Mouse (Mus musculus): ENCODE measurements at regions not wholly inside any gene's neighbourhood (a gene's known extent, or its start where the extent isn't known, plus 50 kb on each side); places are given as distances from the start of the nearest gene placed in this dataset.
A peak's percentile ranks its signal among the peaks of the same experiment; 100 is the strongest.

DNA sequence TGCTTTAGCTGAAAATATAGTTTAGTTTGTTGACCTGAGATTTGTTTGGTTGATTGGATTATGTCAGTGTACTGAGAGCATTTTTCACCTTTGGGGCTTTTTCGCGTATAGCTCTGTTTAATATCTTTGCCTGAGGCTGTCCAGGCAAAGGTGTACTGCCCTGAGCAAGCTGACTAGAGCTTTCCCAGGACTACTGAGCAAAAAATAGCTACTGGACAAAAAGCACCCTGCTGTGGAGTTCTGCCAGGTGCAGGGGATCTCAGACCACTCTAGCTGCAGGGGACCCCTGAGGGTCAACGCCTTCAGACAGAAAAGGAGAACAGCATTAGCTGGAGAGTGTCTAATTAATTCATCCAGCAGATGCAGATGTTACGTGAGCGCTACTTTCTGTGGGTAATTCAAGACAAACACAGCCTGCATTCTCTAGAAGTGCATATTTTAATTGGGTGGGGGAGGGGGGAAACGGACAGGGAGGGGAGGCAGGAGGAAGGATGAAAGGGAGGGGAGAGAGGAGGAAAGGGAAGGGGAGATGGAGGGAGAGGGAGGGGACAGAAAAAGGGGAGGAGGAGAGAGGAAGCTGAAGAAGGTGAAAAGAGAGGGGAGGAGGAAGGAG is 61.7 kb downstream of the Thnsl1 start:
- no peaks in the 10 kb centered on the region for H3K36me3 ChIP-seq (ENCODE audit: control insufficient read depth, insufficient read depth)
- TF ChIP-seq FOSL1 (IDR thresholded peaks at IDR 0.05; ENCODE audit: insufficient read depth, low read length, poor library complexity, severe bottlenecking) (no peak), CEBPB (IDR thresholded peaks at IDR 0.05; ENCODE audit: low read depth) (no peak), MYOD1 (IDR thresholded peaks at IDR 0.05; ENCODE audit: control insufficient read depth, insufficient read length, low read depth) (no peak), MYOG (IDR thresholded peaks at IDR 0.05; ENCODE audit: control insufficient read depth, extremely low read depth, insufficient read length) (no peak), MAX (IDR thresholded peaks at IDR 0.05) (no peak), CTCF (IDR thresholded peaks at IDR 0.05; ENCODE audit: control insufficient read depth, insufficient read depth, insufficient read length) (no peak), USF1 (IDR thresholded peaks at IDR 0.05; ENCODE audit: low read depth) (no peak)
- no peak overlapping the region for H3ac ChIP-seq (ENCODE audit: control insufficient read depth, insufficient read length, low read depth)
- no peak overlapping the region for H3K4me3 ChIP-seq (ENCODE audit: insufficient read depth, poor library complexity, severe bottlenecking)
- peaks cover 9% of the 10 kb centered on the region for H3K27me3 ChIP-seq (ENCODE audit: control insufficient read depth, insufficient read depth, insufficient read length)
- H3K79me2 ChIP-seq (ENCODE audit: control insufficient read depth, insufficient read depth) = no peaks in the 10 kb centered on the region
- no peaks in the 10 kb centered on the region for H3K79me3 ChIP-seq (ENCODE audit: low read depth)

DNA sequence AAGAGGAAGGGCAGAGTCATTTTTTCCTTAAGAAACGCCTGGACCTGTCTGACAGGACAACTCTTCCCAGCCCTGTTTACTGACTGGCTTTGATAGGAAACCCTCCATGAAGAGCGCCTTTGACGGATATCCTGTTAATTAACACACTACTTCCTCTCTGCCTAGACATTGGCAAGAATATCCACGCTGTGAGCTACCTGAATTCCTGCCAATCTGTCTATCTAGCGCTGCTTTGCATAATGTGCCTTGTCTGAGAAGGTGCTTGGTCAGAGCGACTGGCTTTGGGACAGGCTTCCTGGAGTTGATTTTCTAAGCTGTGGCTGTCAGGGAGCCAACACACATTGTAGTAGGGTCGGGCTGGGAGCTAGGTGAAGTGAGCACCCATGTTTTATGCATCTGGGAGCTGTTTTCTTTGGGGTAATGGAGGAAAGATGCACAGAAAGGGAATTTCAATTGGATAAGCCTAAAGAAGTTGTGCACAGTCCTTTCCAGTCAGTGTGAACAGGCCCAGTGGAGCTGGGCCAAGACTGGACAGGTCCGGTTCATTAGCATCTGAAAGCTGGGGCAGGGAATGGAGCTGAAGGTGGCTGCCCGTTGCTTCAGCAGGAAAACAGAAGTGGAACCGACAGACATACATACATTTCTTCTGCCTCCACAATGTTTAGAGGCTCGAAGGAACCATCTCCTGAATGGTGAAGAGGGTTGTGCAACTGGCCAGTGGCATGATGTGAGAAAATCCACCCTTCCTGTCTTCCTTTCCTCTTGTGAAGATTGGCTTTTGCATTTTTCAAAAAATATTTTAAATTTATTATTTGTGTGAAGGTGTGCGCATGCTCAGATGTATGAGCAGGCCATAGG is 64.7 kb downstream of the Thnsl1 start:
- H3ac ChIP-seq (ENCODE audit: control insufficient read depth, insufficient read length, low read depth) = no peak overlapping the region
- no peak for TF ChIP-seq CTCF (IDR thresholded peaks at IDR 0.05; ENCODE audit: control insufficient read depth, insufficient read depth, insufficient read length)
- no peak for TF ChIP-seq USF1 (IDR thresholded peaks at IDR 0.05; ENCODE audit: low read depth)
- TF ChIP-seq MAX (IDR thresholded peaks at IDR 0.05) = no peak
- TF ChIP-seq MYOG (IDR thresholded peaks at IDR 0.05; ENCODE audit: control insufficient read depth, extremely low read depth, insufficient read length) = no peak
- no peak for TF ChIP-seq CEBPB (IDR thresholded peaks at IDR 0.05; ENCODE audit: low read depth)
- no peak for TF ChIP-seq MYOD1 (IDR thresholded peaks at IDR 0.05; ENCODE audit: control insufficient read depth, insufficient read length, low read depth)
- TF ChIP-seq FOSL1 (IDR thresholded peaks at IDR 0.05; ENCODE audit: insufficient read depth, low read length, poor library complexity, severe bottlenecking) = no peak
- H3K79me3 ChIP-seq (ENCODE audit: low read depth) = no peaks in the 10 kb centered on the region
- H3K27me3 ChIP-seq (ENCODE audit: control insufficient read depth, insufficient read depth, insufficient read length) = peaks cover 5% of the 10 kb centered on the region
- H3K36me3 ChIP-seq (ENCODE audit: control insufficient read depth, insufficient read depth) = no peaks in the 10 kb centered on the region
- no peak overlapping the region for H3K4me3 ChIP-seq (ENCODE audit: insufficient read depth, poor library complexity, severe bottlenecking)
- H3K79me2 ChIP-seq (ENCODE audit: control insufficient read depth, insufficient read depth) = no peaks in the 10 kb centered on the region

DNA sequence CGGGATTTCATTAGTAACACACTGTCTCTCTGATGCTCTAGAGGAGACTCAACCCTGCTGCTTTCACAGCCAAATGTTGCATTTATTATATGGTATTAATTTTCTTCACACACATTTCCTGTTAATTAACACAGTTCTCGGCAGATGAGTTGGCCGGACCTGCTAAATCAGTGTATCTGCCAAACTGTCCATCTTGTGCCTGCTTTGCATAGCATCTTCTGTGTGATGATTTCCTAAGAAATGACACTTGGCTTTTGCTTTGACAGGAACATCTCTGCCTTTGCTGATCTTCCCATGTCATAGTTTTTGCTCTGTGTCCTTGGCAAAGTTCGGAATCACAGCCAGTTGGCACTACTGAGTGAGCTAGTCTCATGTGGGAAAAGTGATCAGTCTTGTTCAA is 67.9 kb downstream of the Thnsl1 start:
- no peak overlapping the region for H3ac ChIP-seq (ENCODE audit: control insufficient read depth, insufficient read length, low read depth)
- no peaks in the 10 kb centered on the region for H3K36me3 ChIP-seq (ENCODE audit: control insufficient read depth, insufficient read depth)
- peaks cover 10% of the 10 kb centered on the region for H3K27me3 ChIP-seq (ENCODE audit: control insufficient read depth, insufficient read depth, insufficient read length)
- H3K4me3 ChIP-seq (ENCODE audit: insufficient read depth, poor library complexity, severe bottlenecking) = no peak overlapping the region
- no peak for TF ChIP-seq MYOD1 (IDR thresholded peaks at IDR 0.05; ENCODE audit: control insufficient read depth, insufficient read length, low read depth)
- TF ChIP-seq FOSL1 (IDR thresholded peaks at IDR 0.05; ENCODE audit: insufficient read depth, low read length, poor library complexity, severe bottlenecking) = no peak
- TF ChIP-seq USF1 (IDR thresholded peaks at IDR 0.05; ENCODE audit: low read depth) = no peak
- no peak for TF ChIP-seq CEBPB (IDR thresholded peaks at IDR 0.05; ENCODE audit: low read depth)
- TF ChIP-seq CTCF (IDR thresholded peaks at IDR 0.05; ENCODE audit: control insufficient read depth, insufficient read depth, insufficient read length) = no peak
- TF ChIP-seq MYOG (IDR thresholded peaks at IDR 0.05; ENCODE audit: control insufficient read depth, extremely low read depth, insufficient read length) = no peak
- no peak for TF ChIP-seq MAX (IDR thresholded peaks at IDR 0.05)
- no peaks in the 10 kb centered on the region for H3K79me2 ChIP-seq (ENCODE audit: control insufficient read depth, insufficient read depth)
- H3K79me3 ChIP-seq (ENCODE audit: low read depth) = no peaks in the 10 kb centered on the region

DNA sequence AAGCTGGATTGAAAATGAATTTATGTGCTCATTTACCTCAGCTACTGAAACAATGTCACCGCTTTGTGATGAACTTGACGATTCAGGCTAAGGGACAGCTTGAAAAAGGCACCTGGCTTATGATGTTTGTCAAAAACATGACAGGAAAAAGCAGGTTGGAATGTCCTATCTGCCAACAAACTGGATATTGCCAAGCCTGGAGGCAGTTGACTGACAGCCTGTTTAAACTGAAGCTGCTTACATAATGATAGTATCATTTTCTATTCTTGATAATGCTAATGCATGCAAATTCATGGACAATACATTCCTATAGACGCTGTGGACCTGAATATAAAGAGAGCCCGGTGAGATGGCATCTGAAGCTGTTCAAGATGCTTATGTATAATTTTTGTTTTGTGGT is 69.8 kb downstream of the Thnsl1 start:
- Histone ChIP-seq H3K27me3 (ENCODE audit: control insufficient read depth, insufficient read depth, insufficient read length) (peaks cover 5% of the 10 kb centered on the region), H3K79me3 (ENCODE audit: low read depth) (no peaks in the 10 kb centered on the region), H3K36me3 (ENCODE audit: control insufficient read depth, insufficient read depth) (no peaks in the 10 kb centered on the region), H3K4me3 (ENCODE audit: insufficient read depth, poor library complexity, severe bottlenecking) (no peak overlapping the region), H3ac (ENCODE audit: control insufficient read depth, insufficient read length, low read depth) (no peak overlapping the region), H3K79me2 (ENCODE audit: control insufficient read depth, insufficient read depth) (no peaks in the 10 kb centered on the region)
- TF ChIP-seq CTCF (IDR thresholded peaks at IDR 0.05; ENCODE audit: control insufficient read depth, insufficient read depth, insufficient read length) = no peak
- TF ChIP-seq MYOG (IDR thresholded peaks at IDR 0.05; ENCODE audit: control insufficient read depth, extremely low read depth, insufficient read length) = no peak
- TF ChIP-seq MYOD1 (IDR thresholded peaks at IDR 0.05; ENCODE audit: control insufficient read depth, insufficient read length, low read depth) = no peak
- TF ChIP-seq MAX (IDR thresholded peaks at IDR 0.05) = no peak
- TF ChIP-seq CEBPB (IDR thresholded peaks at IDR 0.05; ENCODE audit: low read depth) = no peak
- no peak for TF ChIP-seq USF1 (IDR thresholded peaks at IDR 0.05; ENCODE audit: low read depth)
- no peak for TF ChIP-seq FOSL1 (IDR thresholded peaks at IDR 0.05; ENCODE audit: insufficient read depth, low read length, poor library complexity, severe bottlenecking)

DNA sequence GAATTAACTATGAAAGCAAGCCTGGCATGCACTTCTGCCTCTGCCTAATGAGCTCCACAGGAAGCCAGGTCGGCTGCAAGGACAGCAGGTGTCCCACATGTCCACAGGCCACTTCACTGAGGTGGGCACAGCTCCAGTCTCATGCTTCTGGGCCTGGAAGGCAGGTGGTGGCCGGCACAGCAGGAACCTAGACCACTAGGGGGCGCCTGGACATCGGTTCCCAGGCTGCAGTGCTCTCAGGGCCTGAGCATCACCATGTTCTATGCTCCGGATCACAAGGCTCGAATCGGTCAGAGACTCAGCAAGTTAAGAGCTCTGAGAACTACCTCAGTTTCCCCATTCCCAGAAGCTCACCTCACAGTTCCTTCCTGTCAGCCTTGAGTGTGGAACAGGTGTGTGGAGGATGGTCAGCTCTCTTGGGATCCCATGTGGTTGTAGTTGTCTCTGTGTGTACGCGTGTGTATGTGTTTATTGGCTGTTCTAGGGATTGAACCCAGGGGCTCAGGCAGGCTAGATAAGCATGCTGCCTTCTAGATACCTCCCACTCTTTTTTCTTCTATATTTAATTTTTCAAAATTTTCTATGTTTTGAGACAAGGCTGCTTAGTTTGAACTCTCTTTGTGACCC is 75.4 kb downstream of the Thnsl1 start:
- Histone ChIP-seq H3K27me3 (ENCODE audit: control insufficient read depth, insufficient read depth, insufficient read length) (peaks cover 4% of the 10 kb centered on the region), H3K79me2 (ENCODE audit: control insufficient read depth, insufficient read depth) (no peaks in the 10 kb centered on the region), H3K79me3 (ENCODE audit: low read depth) (no peaks in the 10 kb centered on the region), H3K36me3 (ENCODE audit: control insufficient read depth, insufficient read depth) (no peaks in the 10 kb centered on the region), H3K4me3 (ENCODE audit: insufficient read depth, poor library complexity, severe bottlenecking) (no peak overlapping the region), H3ac (ENCODE audit: control insufficient read depth, insufficient read length, low read depth) (no peak overlapping the region)
- TF ChIP-seq USF1 (IDR thresholded peaks at IDR 0.05; ENCODE audit: low read depth) (no peak), CTCF (IDR thresholded peaks at IDR 0.05; ENCODE audit: control insufficient read depth, insufficient read depth, insufficient read length) (peak; percentile 94), MYOG (IDR thresholded peaks at IDR 0.05; ENCODE audit: control insufficient read depth, extremely low read depth, insufficient read length) (no peak), CEBPB (IDR thresholded peaks at IDR 0.05; ENCODE audit: low read depth) (no peak), MYOD1 (IDR thresholded peaks at IDR 0.05; ENCODE audit: control insufficient read depth, insufficient read length, low read depth) (no peak), FOSL1 (IDR thresholded peaks at IDR 0.05; ENCODE audit: insufficient read depth, low read length, poor library complexity, severe bottlenecking) (no peak)
